In genomic region chr7:46732458-46732857, GRCm38 (mm10) we compare ENCODE assay signal across 31 mouse cellular contexts. TPM values are rescaled to one million over a fixed set of nuclear protein-coding genes. Genes with fewer than 3 reads are reported as not detected.
DNase-seq lines count a peak whose midpoint lies in the region; ATAC-seq and TF ChIP-seq lines count a peak whose summit lies in the region.
"Had no signal": no experiment of that assay in that cellular context is flagged by ENCODE, and none has a peak within 500 bp of the region (broad histone marks: within the 10 kb centered on the region; RNA-seq: fewer than 3 reads in every experiment).

Saa4 (minus strand) TSS chr7:46732603.

- H3K9ac ChIP-seq in liver, embryonic 11.5 days (ENCODE audit: low read depth, low read length) = no peak within 1 kb of the TSS
- H3K9ac ChIP-seq in liver, postnatal 0 days (replicated peaks) = no peak within 1 kb of the TSS; the same call in 1 of the 2 replicates
- no peak within 1 kb of the TSS for H3K9ac ChIP-seq in hindbrain, embryonic 16.5 days (ENCODE audit: low read depth, low read length)
- H3K9ac ChIP-seq: embryonic facial prominence, embryonic 12.5 days; embryonic facial prominence, embryonic 15.5 days; forebrain, postnatal 0 days; hindbrain, embryonic 13.5 days had no signal

- no peak for TF ChIP-seq EP300 in liver, postnatal 0 days (IDR thresholded peaks at IDR 0.05; ENCODE audit: low read depth)

- H3K27ac ChIP-seq in liver, embryonic 11.5 days (ENCODE audit: low read depth, low read length) = no peak within 1 kb of the TSS
- H3K27ac ChIP-seq in liver, postnatal 0 days (ENCODE audit: low read depth) = peak within 1 kb of the TSS; percentile 34; the same call in 1 of the 2 replicates
- no peak within 1 kb of the TSS for H3K27ac ChIP-seq in hindbrain, embryonic 16.5 days (ENCODE audit: low read depth, low read length)
- H3K27ac ChIP-seq: embryonic facial prominence, embryonic 12.5 days; embryonic facial prominence, embryonic 15.5 days; gastrocnemius, adult 2 months; hindbrain, embryonic 10.5 days; hindbrain, embryonic 13.5 days had no signal

- no peaks in the 10 kb centered on the region for H3K9me3 ChIP-seq in liver, embryonic 11.5 days (ENCODE audit: control insufficient read depth, low read length)
- H3K9me3 ChIP-seq in liver, postnatal 0 days (ENCODE audit: low read length) = no peaks in the 10 kb centered on the region
- no peaks in the 10 kb centered on the region for H3K9me3 ChIP-seq in hindbrain, embryonic 16.5 days (ENCODE audit: control insufficient read depth, low read length)
- H3K9me3 ChIP-seq: embryonic facial prominence, embryonic 12.5 days; embryonic facial prominence, embryonic 15.5 days; hindbrain, embryonic 10.5 days; hindbrain, embryonic 13.5 days had no signal

- no peaks in the 10 kb centered on the region for H3K27me3 ChIP-seq in liver, embryonic 11.5 days (replicated peaks; ENCODE audit: control insufficient read depth, insufficient read depth, low read length)
- H3K27me3 ChIP-seq in liver, postnatal 0 days (ENCODE audit: insufficient read depth, low read length) = no peaks in the 10 kb centered on the region
- no peaks in the 10 kb centered on the region for H3K27me3 ChIP-seq in hindbrain, embryonic 16.5 days (replicated peaks; ENCODE audit: control insufficient read depth, insufficient read depth, low read length)
- H3K27me3 ChIP-seq: embryonic facial prominence, embryonic 12.5 days; embryonic facial prominence, embryonic 15.5 days; hindbrain, embryonic 13.5 days had no signal

- WGBS in liver, embryonic 11.5 days = 73% methylated on average over 4 of the region's 4 CpGs
- 57% methylated on average over 4 of the region's 4 CpGs for WGBS in liver, postnatal 0 days (ENCODE audit: insufficient replicate concordance)
- WGBS in hindbrain, embryonic 16.5 days = 87% methylated on average over 4 of the region's 4 CpGs

- H3K36me3 ChIP-seq in liver, embryonic 11.5 days (ENCODE audit: control insufficient read depth, insufficient read depth, low read length) = no peaks in the 10 kb centered on the region
- H3K36me3 ChIP-seq in liver, postnatal 0 days (replicated peaks; ENCODE audit: insufficient read depth, low read length) = no peaks in the 10 kb centered on the region
- H3K36me3 ChIP-seq in hindbrain, embryonic 16.5 days (ENCODE audit: control insufficient read depth, insufficient read depth, low read length) = no peaks in the 10 kb centered on the region
- H3K36me3 ChIP-seq: embryonic facial prominence, embryonic 12.5 days; embryonic facial prominence, embryonic 15.5 days; hindbrain, embryonic 10.5 days; hindbrain, embryonic 13.5 days had no signal

- no peak for DNase-seq in adrenal gland, postnatal 14 days
- DNase-seq in adrenal gland, postnatal 36 days = no peak
- DNase-seq in liver, embryonic 11.5 days (ENCODE audit: low spot score) = no peak
- DNase-seq in liver = no peak
- no peak for DNase-seq in liver, postnatal 0 days
- DNase-seq in right cerebral cortex, postnatal 4 days = no peak
- DNase-seq: adrenal gland, adult 8-10 months; cerebellum, adult 11 months; cerebellum, adult 2 months; cerebellum, adult 9-11 months; cerebellum, postnatal 25 days; forebrain, postnatal 0 days; gastrocnemius, adult 2 months; gastrocnemius, postnatal 14 days; heart, adult 11 months had no signal

- ATAC-seq in liver, embryonic 11.5 days (replicated peaks; ENCODE audit: low FRiP score) = 0 out of 2 replicates have a peak, but pooled peaks have one; percentile 41
- ATAC-seq in liver, postnatal 0 days = peak; percentile 53; the same call in 1 of the 2 replicates
- ATAC-seq in hindbrain, embryonic 16.5 days = no peak
- ATAC-seq: activated CD4-positive, CD25-positive, alpha-beta regulatory T cell, adult 4 months; forebrain, embryonic 14.5 days; forebrain, postnatal 0 days had no signal

- H3K4me1 ChIP-seq in liver, embryonic 11.5 days (replicated peaks; ENCODE audit: control insufficient read depth, insufficient read depth, low read length) = no peaks in the 10 kb centered on the region
- H3K4me1 ChIP-seq in liver, postnatal 0 days (ENCODE audit: insufficient read depth) = 0 out of 2 replicates have a peak, but pooled peaks cover 4% of the 10 kb centered on the region
- no peaks in the 10 kb centered on the region for H3K4me1 ChIP-seq in hindbrain, embryonic 16.5 days (ENCODE audit: control insufficient read depth, insufficient read depth, low read depth, low read length)
- H3K4me1 ChIP-seq: embryonic facial prominence, embryonic 12.5 days; embryonic facial prominence, embryonic 15.5 days; hindbrain, embryonic 10.5 days; hindbrain, embryonic 13.5 days had no signal

- H3K4me3 ChIP-seq in liver, embryonic 11.5 days (ENCODE audit: low read depth, low read length) = no peak within 1 kb of the TSS
- peak within 1 kb of the TSS; percentile 32 for H3K4me3 ChIP-seq in liver, postnatal 0 days (ENCODE audit: low read depth, low read length)
- H3K4me3 ChIP-seq in hindbrain, embryonic 16.5 days (ENCODE audit: low read length) = no peak within 1 kb of the TSS
- H3K4me3 ChIP-seq: embryonic facial prominence, embryonic 12.5 days; embryonic facial prominence, embryonic 15.5 days; gastrocnemius, adult 2 months; hindbrain, embryonic 10.5 days; hindbrain, embryonic 13.5 days had no signal

- H3K4me2 ChIP-seq in liver, embryonic 11.5 days = peak within 1 kb of the TSS; percentile 18; the same call in 1 of the 2 replicates
- peak within 1 kb of the TSS; percentile 58 for H3K4me2 ChIP-seq in liver, postnatal 0 days (ENCODE audit: low read depth, low read length)
- H3K4me2 ChIP-seq in hindbrain, embryonic 16.5 days (ENCODE audit: low read length) = no peak within 1 kb of the TSS
- H3K4me2 ChIP-seq: embryonic facial prominence, embryonic 12.5 days; embryonic facial prominence, embryonic 15.5 days; heart, embryonic 11.5 days; hindbrain, embryonic 13.5 days had no signal

- no peak for TF ChIP-seq CTCF in liver, postnatal 0 days (IDR thresholded peaks at IDR 0.05; ENCODE audit: low read depth)

RNA-seq across cellular contexts. Expression of gene Saa4, which starts in this region (rescaled TPM):
- total RNA-seq in adrenal gland, postnatal 14 days (2021) = 1.3 and 16.7 TPM in 2 replicates
- total RNA-seq in adrenal gland, postnatal 36 days (2021) = under 1 TPM in 1 of 2 experiments, not detected in 1; 0.56 TPM
- 5.7 and 6.1 TPM in 2 replicates for polyA plus RNA-seq in liver, embryonic 11.5 days (2014; fragmentation: Nextera tagmentation; extraction: Ambion mirVana)
- 2.3 and 2.4 TPM in 2 replicates for polyA plus RNA-seq in liver, postnatal 0 days (2015; fragmentation: Nextera tagmentation; extraction: Ambion mirVana)
- polyA plus RNA-seq in hindbrain, embryonic 16.5 days (2015; fragmentation: Nextera tagmentation; extraction: Ambion mirVana) = not detected in 2 replicates
- total RNA-seq: adrenal gland, adult 8-10 months; common myeloid progenitor, adult 5-6 weeks; ES-E14; forebrain, postnatal 0 days; gastrocnemius, adult 2 months; gastrocnemius, postnatal 14 days; heart, adult 8-10 months; heart, postnatal 25 days had no signal
- polyA plus RNA-seq: activated CD4-positive, CD25-positive, alpha-beta regulatory T cell, adult 4 months; cerebellum, adult 2 months; embryonic facial prominence, embryonic 12.5 days; embryonic facial prominence, embryonic 15.5 days; forebrain, embryonic 11.5 days; forebrain, embryonic 14.5 days; forebrain, postnatal 0 days; frontal cortex, adult 2 months; heart, embryonic 14.5 days; heart, postnatal 0 days; hindbrain, embryonic 10.5 days; hindbrain, embryonic 13.5 days had no signal
